Mouse (Mus musculus): ENCODE measurements at regions not wholly inside any gene's neighbourhood (a gene's known extent, or its start where the extent isn't known, plus 50 kb on each side); places are given as distances from the start of the nearest gene placed in this dataset.

DNA sequence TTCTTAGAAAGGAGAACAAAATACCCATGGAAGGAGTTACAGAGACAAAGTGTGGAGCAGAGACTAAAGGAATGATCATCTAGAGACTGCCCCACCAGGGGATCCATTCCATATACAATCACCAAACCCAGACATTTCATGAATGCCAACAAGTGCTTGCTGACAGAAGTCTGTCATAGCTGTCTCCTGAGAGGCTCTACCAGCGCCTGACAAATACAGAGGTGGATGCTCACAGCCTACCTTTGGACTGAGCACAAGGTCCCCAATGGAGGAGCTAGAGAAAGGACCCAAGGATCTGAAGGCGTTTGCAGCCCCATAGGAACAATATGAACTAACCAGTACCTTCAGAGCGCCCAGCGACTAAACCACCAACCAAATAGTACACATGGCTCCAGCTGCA, 83.6 kb upstream of the Nkx2-2 start:
- H3K27me3 ChIP-seq: no peaks in the 10 kb centered on the region
- no peaks in the 10 kb centered on the region for H3K4me1 ChIP-seq
- 83% methylated on average over 4 of the region's 4 CpGs for WGBS
- ATAC-seq (ENCODE audit: borderline replicate concordance, extremely low read depth, low FRiP score, low TSS enrichment): no peak
- H3K36me3 ChIP-seq: no peaks in the 10 kb centered on the region
- no peak overlapping the region for H3K9ac ChIP-seq
- no peak overlapping the region for H3K4me3 ChIP-seq
- no peak overlapping the region for H3K27ac ChIP-seq
- H3K4me2 ChIP-seq: no peak overlapping the region
- no peaks in the 10 kb centered on the region for H3K9me3 ChIP-seq

- H3K4me3 ChIP-seq: no peak overlapping the region
- no peaks in the 10 kb centered on the region for H3K9me3 ChIP-seq
- no peaks in the 10 kb centered on the region; the same call in 1 of the 2 replicates for H3K27me3 ChIP-seq
- no peak for ATAC-seq (ENCODE audit: borderline replicate concordance, extremely low read depth, low FRiP score, low TSS enrichment)
- 18% methylated on average over 1 of the region's 1 CpGs for WGBS
- H3K4me1 ChIP-seq: no peaks in the 10 kb centered on the region
- H3K4me2 ChIP-seq: no peak overlapping the region
- H3K36me3 ChIP-seq: no peaks in the 10 kb centered on the region
- no peak overlapping the region for H3K9ac ChIP-seq
- H3K27ac ChIP-seq: no peak overlapping the region
Observed at GRCm38 (mm10) chr2:147269171-147269570, 75.1 kb upstream of the Nkx2-2 start.

GRCm38 (mm10) chr2:147267901-147268300, 73.9 kb upstream of the Nkx2-2 start:
- no peak overlapping the region for H3K4me3 ChIP-seq
- no peaks in the 10 kb centered on the region for H3K36me3 ChIP-seq
- no peak overlapping the region for H3K27ac ChIP-seq
- H3K9me3 ChIP-seq: no peaks in the 10 kb centered on the region
- 61% methylated on average over 5 of the region's 5 CpGs for WGBS
- ATAC-seq (ENCODE audit: borderline replicate concordance, extremely low read depth, low FRiP score, low TSS enrichment): no peak
- H3K27me3 ChIP-seq: no peaks in the 10 kb centered on the region; the same call in 1 of the 2 replicates
- H3K4me2 ChIP-seq: no peak overlapping the region
- H3K4me1 ChIP-seq: no peaks in the 10 kb centered on the region
- no peak overlapping the region for H3K9ac ChIP-seq

DNA sequence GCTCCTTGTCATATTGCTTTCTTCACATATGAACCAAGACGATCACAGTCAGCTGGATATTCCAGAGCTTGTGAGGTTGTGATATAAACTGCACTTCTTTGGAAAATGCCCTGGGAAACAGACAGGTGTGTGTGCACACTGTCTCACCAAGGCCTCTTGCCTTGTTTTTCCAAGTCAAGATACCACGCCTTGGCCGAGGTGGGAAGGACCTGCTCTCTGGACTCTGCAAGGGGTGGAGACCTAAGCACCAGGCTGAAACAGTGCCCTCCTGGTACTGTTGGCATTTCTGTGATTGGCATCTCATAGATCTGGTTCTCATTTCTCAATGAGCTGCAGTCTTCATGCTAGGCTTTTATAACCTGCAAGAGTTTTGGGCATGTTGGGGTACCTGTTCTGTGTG, 73.2 kb upstream of the Nkx2-2 start:
- Histone ChIP-seq H3K4me3 (no peak overlapping the region), H3K4me1 (no peaks in the 10 kb centered on the region), H3K9me3 (no peaks in the 10 kb centered on the region), H3K27ac (no peak overlapping the region), H3K27me3 (no peaks in the 10 kb centered on the region; the same call in 1 of the 2 replicates), H3K36me3 (no peaks in the 10 kb centered on the region), H3K9ac (no peak overlapping the region), H3K4me2 (no peak overlapping the region)
- ATAC-seq (ENCODE audit: borderline replicate concordance, extremely low read depth, low FRiP score, low TSS enrichment): no peak
- 83% methylated on average over 3 of the region's 3 CpGs for WGBS

DNA sequence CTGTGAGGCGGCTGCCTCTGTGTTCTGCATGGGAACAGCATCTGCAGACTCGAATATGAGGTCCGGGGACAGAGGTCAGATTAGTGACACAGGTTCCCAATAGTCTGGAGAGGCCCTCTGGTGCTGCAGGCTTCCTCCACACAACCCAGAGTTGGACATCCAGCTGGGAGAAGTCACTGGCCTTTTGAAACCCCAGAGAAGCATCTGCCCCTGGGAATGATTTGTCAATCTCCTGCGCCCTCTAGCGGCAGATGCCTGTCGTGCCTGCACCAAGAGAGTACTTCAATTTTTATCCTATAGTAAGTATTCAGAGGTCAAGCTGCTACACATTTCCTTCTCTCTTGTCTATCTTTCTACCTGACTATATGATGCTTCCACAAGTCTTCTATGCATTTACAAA, 62.7 kb upstream of the Nkx2-2 start:
- WGBS: 19% methylated on average over 6 of the region's 6 CpGs
- ATAC-seq (ENCODE audit: borderline replicate concordance, extremely low read depth, low FRiP score, low TSS enrichment): peak; percentile 62; the same call in 1 of the 2 replicates

GRCm38 (mm10) chr2:147254944-147255343, 60.9 kb upstream of the Nkx2-2 start:
- Histone ChIP-seq H3K4me2 (no peak overlapping the region), H3K27me3 (no peaks in the 10 kb centered on the region), H3K4me1 (no peaks in the 10 kb centered on the region), H3K36me3 (no peaks in the 10 kb centered on the region), H3K9ac (no peak overlapping the region), H3K9me3 (no peaks in the 10 kb centered on the region), H3K4me3 (no peak overlapping the region), H3K27ac (no peak overlapping the region)
- 68% methylated on average over 3 of the region's 3 CpGs for WGBS
- no peak for ATAC-seq (ENCODE audit: borderline replicate concordance, extremely low read depth, low FRiP score, low TSS enrichment)

More for the DNA sequence above, 62.7 kb upstream of the Nkx2-2 start:
- H3K4me2 ChIP-seq: no peak overlapping the region
- H3K9me3 ChIP-seq: no peaks in the 10 kb centered on the region
- H3K27ac ChIP-seq: no peak overlapping the region
- H3K4me3 ChIP-seq: no peak overlapping the region
- H3K4me1 ChIP-seq: no peaks in the 10 kb centered on the region
- no peaks in the 10 kb centered on the region for H3K27me3 ChIP-seq
- H3K9ac ChIP-seq: no peak overlapping the region
- H3K36me3 ChIP-seq: no peaks in the 10 kb centered on the region

- 66% methylated on average over 5 of the region's 5 CpGs for WGBS
- no peak for ATAC-seq (ENCODE audit: borderline replicate concordance, extremely low read depth, low FRiP score, low TSS enrichment)
- no peak overlapping the region for H3K4me2 ChIP-seq
Observed at GRCm38 (mm10) chr2:147254137-147254536, 60.1 kb upstream of the Nkx2-2 start.

GRCm38 (mm10) chr2:147247981-147248514, 54.0 kb upstream of the Nkx2-2 start:
- no peak overlapping the region for H3K4me2 ChIP-seq
- H3K9me3 ChIP-seq: no peaks in the 10 kb centered on the region
- H3K9ac ChIP-seq: no peak overlapping the region
- ATAC-seq (ENCODE audit: borderline replicate concordance, extremely low read depth, low FRiP score, low TSS enrichment): no peak
- H3K27ac ChIP-seq: no peak overlapping the region
- H3K4me3 ChIP-seq: no peak overlapping the region
- H3K27me3 ChIP-seq: no peaks in the 10 kb centered on the region
- 56% methylated on average over 6 of the region's 6 CpGs for WGBS
- no peaks in the 10 kb centered on the region for H3K36me3 ChIP-seq
- H3K4me1 ChIP-seq: no peaks in the 10 kb centered on the region

More at GRCm38 (mm10) chr2:147254137-147254536, 60.1 kb upstream of the Nkx2-2 start:
- Histone ChIP-seq H3K27me3 (no peaks in the 10 kb centered on the region), H3K4me1 (no peaks in the 10 kb centered on the region), H3K4me3 (no peak overlapping the region), H3K27ac (no peak overlapping the region), H3K9ac (no peak overlapping the region), H3K9me3 (no peaks in the 10 kb centered on the region), H3K36me3 (no peaks in the 10 kb centered on the region)

DNA sequence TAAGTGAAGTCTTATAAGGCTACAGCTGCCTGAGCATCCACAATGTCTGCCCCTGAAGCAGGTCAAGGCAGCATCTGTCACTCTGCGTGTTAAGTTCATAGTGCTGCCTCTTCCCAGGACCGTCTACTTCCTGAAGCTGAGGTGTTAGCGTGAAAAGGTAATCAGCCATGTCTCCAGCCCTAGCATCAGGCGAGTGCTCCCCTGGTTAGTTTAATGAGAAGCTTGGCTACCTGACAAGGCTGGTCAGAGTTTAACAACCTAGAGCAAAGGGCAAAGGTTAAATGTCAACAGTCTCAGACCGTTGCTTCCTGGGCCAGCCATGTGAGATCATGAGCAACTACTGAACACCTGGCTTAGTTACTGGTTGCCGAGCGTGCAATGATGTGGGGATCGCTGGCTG, 53.2 kb upstream of the Nkx2-2 start:
- no peak overlapping the region for H3K4me2 ChIP-seq
- no peaks in the 10 kb centered on the region for H3K27me3 ChIP-seq
- H3K4me3 ChIP-seq: no peak overlapping the region
- ATAC-seq (ENCODE audit: borderline replicate concordance, extremely low read depth, low FRiP score, low TSS enrichment): no peak
- no peaks in the 10 kb centered on the region for H3K9me3 ChIP-seq
- 62% methylated on average over 8 of the region's 8 CpGs for WGBS
- H3K27ac ChIP-seq: no peak overlapping the region
- H3K36me3 ChIP-seq: no peaks in the 10 kb centered on the region
- no peaks in the 10 kb centered on the region for H3K4me1 ChIP-seq
- H3K9ac ChIP-seq: no peak overlapping the region

DNA sequence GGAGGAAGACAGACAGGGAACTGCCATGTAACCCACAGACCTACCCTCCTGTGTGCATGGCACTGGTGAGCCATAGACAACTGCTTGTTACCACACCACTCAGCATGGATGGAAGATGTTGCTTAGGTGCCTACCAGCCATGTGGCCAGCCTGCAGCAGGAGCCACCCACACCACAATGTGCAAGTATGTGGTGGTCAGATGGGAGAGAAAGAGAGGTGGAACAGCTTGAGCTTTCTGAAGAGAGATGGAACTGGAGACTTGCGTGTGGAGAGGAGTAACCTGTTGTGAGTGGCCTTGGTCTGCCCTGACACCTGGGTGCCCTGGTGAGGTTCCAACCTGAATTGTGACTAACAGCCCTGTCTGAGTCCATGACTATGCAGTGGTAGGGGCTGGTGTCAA, 50.4 kb upstream of the Nkx2-2 start:
- H3K27me3 ChIP-seq: no peaks in the 10 kb centered on the region
- H3K4me3 ChIP-seq: no peak overlapping the region
- H3K9ac ChIP-seq: no peak overlapping the region
- no peak overlapping the region for H3K27ac ChIP-seq
- no peaks in the 10 kb centered on the region for H3K36me3 ChIP-seq
- H3K4me2 ChIP-seq: no peak overlapping the region
- no peaks in the 10 kb centered on the region for H3K9me3 ChIP-seq
- no peaks in the 10 kb centered on the region for H3K4me1 ChIP-seq
- 85% methylated on average over 1 of the region's 1 CpGs for WGBS
- ATAC-seq (ENCODE audit: borderline replicate concordance, extremely low read depth, low FRiP score, low TSS enrichment): no peak
